Mouse (Mus musculus) megakaryocyte, embryonic 14.5 days (primary cell): ENCODE results near the gene Tmem81.

Experiments
- FLI1 ChIP-seq: IDR thresholded peaks from 2 replicates; pipeline ENCODE4 v1.6.1; 2012; ENCODE audit warnings: low read length, inconsistent platforms, mixed read lengths
- GATA1 ChIP-seq: IDR thresholded peaks from 3 replicates; pipeline ENCODE4 v1.6.1; 2012; ENCODE audit warnings: mixed read lengths, low read length, inconsistent platforms, borderline replicate concordance

GRCm38 (mm10) chr1:132511521-132511920, 5.5 kb downstream of the Tmem81 start:
- no peak for TF ChIP-seq GATA1
- no peak for TF ChIP-seq FLI1
